Comparison of ENCODE assay signal across 35 mouse cellular contexts in the genomic region with DNA sequence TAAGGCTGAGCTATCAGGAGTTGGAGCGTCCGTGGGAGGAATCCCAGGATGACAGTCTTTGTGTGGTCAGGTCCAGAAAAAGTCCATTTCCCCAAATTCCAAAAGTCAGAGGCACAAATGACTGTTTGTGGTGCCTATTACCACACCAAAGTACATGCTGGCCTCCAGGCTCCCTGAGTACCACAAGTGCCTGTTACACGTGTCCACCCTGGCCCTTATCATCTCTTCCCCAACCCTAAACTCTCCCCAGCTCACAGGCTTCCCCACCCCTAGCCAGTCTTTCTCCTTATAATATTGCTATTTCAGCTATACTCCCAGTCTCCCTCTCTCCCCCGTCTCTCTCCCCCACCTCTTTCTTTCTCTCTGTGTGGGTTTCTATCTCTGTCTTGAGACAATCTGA.
"Had no signal": no experiment of that assay in that cellular context is flagged by ENCODE, and none has a peak within 500 bp of the region (broad histone marks: within the 10 kb centered on the region; RNA-seq: fewer than 3 reads in every experiment).

No protein-coding gene starts in this region.

- H3K4me3 ChIP-seq: heart, embryonic 10.5 days; heart, embryonic 12.5 days; heart, embryonic 13.5 days; heart, embryonic 15.5 days; hindbrain, embryonic 10.5 days; hindbrain, embryonic 12.5 days; hindbrain, embryonic 13.5 days; hindbrain, embryonic 15.5 days; intestine, embryonic 15.5 days; kidney, embryonic 15.5 days; left cerebral cortex, adult 2 months had no signal

- DNase-seq: heart, postnatal 10 days; heart, postnatal 14 days; heart, postnatal 36 days; heart, postnatal 4 days; kidney, adult 11 months; kidney, adult 18-20 months; kidney, adult 2 months; kidney, adult 8-10 months; kidney, adult 9 months; kidney, postnatal 10 days; kidney, postnatal 14 days; kidney, postnatal 25 days; kidney, postnatal 36 days; kidney, postnatal 4 days; layer of hippocampus, adult 9-11 months; layer of hippocampus, postnatal 36 days had no signal

- H3K9me3 ChIP-seq: heart, embryonic 10.5 days; heart, embryonic 12.5 days; heart, embryonic 13.5 days; heart, embryonic 15.5 days; hindbrain, embryonic 10.5 days; hindbrain, embryonic 12.5 days; hindbrain, embryonic 13.5 days; hindbrain, embryonic 15.5 days; intestine, embryonic 15.5 days; kidney, embryonic 15.5 days had no signal

- H3K36me3 ChIP-seq: heart, embryonic 10.5 days; heart, embryonic 15.5 days; hindbrain, embryonic 10.5 days; hindbrain, embryonic 12.5 days; hindbrain, embryonic 15.5 days; intestine, embryonic 15.5 days had no signal

- H3K27me3 ChIP-seq: heart, embryonic 12.5 days; heart, embryonic 15.5 days; hindbrain, embryonic 12.5 days; hindbrain, embryonic 13.5 days; hindbrain, embryonic 15.5 days; intestine, embryonic 15.5 days; kidney, embryonic 15.5 days had no signal

- H3K27ac ChIP-seq: heart, embryonic 10.5 days; heart, embryonic 13.5 days; heart, embryonic 15.5 days; hindbrain, embryonic 10.5 days; hindbrain, embryonic 12.5 days; hindbrain, embryonic 13.5 days; hindbrain, embryonic 14.5 days; hindbrain, embryonic 15.5 days; hindbrain, postnatal 0 days; intestine, embryonic 15.5 days; kidney, embryonic 15.5 days; kidney, postnatal 0 days; left cerebral cortex, adult 2 months had no signal

- H3K9ac ChIP-seq: heart, embryonic 12.5 days; heart, embryonic 13.5 days; heart, embryonic 15.5 days; hindbrain, embryonic 12.5 days; hindbrain, embryonic 13.5 days; hindbrain, embryonic 14.5 days; hindbrain, embryonic 15.5 days; intestine, embryonic 15.5 days; kidney, embryonic 15.5 days had no signal

- H3K4me2 ChIP-seq: heart, embryonic 11.5 days; heart, embryonic 12.5 days; heart, embryonic 13.5 days; heart, embryonic 15.5 days; hindbrain, embryonic 12.5 days; hindbrain, embryonic 13.5 days; hindbrain, embryonic 14.5 days; hindbrain, embryonic 15.5 days; intestine, embryonic 15.5 days; kidney, embryonic 15.5 days had no signal

- ATAC-seq: hindbrain, embryonic 16.5 days; hindbrain, postnatal 0 days; inflammation-experienced regulatory T-cells, adult 6 months; intestine, embryonic 15.5 days; intestine, embryonic 16.5 days; intestine, postnatal 0 days had no signal
